Comparison of ENCODE assay signal across 16 mouse cellular contexts in genomic region chr5:125495655-125496054, GRCm38 (mm10). TPM values are rescaled to one million over a fixed set of nuclear protein-coding genes. Genes with fewer than 3 reads are reported as not detected.
A peak's percentile ranks its signal among the peaks of the same experiment; 100 is the strongest.
DNase-seq lines count a peak whose midpoint lies in the region; ATAC-seq lines count a peak whose summit lies in the region.
"Had no signal": no experiment of that assay in that cellular context is flagged by ENCODE, and none has a peak within 500 bp of the region (broad histone marks: within the 10 kb centered on the region; RNA-seq: fewer than 3 reads in every experiment).

No protein-coding gene starts in this region.

- ATAC-seq in erythroid progenitor cell, adult 5-6 weeks (replicated peaks; ENCODE audit: low FRiP score, poor library complexity, severe bottlenecking), result no peak
- ATAC-seq: CD4-positive, CD25-positive, alpha-beta regulatory T cell, adult 4 months; forebrain, embryonic 15.5 days; hindbrain, postnatal 0 days had no signal

- intact Hi-C loops in heart, postnatal 25 days (cut with DNase I), result no loop called here
- intact Hi-C loops in gastrocnemius, postnatal 14 days (cut with DNase I; ENCODE audit: low total_unique reads), result no loop called here

- peak; percentile 22 for DNase-seq in heart, adult 8-10 months (ENCODE audit: low spot score)
- no peak for DNase-seq in heart, postnatal 25 days (ENCODE audit: low spot score)
- DNase-seq in 3134 (ENCODE audit: extremely low read depth, insufficient read length, low spot score), result peak; percentile 73
- DNase-seq in adrenal gland, postnatal 14 days, result peak; percentile 44
- peak; percentile 40 for DNase-seq in gastrocnemius, postnatal 14 days
- DNase-seq in B cell, adult 2 months, result no peak
- DNase-seq: cerebellum, postnatal 14 days; lung, postnatal 10 days; right cerebral cortex, postnatal 4 days; thymus, adult 2 months had no signal

RNA-seq across cellular contexts. Expression of gene Aacs, which starts 20.0 kb away (rescaled TPM):
- 1 to 10 TPM; 2.2 to 4.3 (median 3.1) TPM for total RNA-seq in heart, adult 8-10 months (2022)
- total RNA-seq in heart, postnatal 25 days (2021), result 1 to 10 TPM; 3.0 to 4.1 TPM
- 25.4 and 27.3 TPM in 2 replicates for total RNA-seq in adrenal gland, postnatal 14 days (2021)
- 1 to 10 TPM; 2.0 to 4.6 TPM for total RNA-seq in gastrocnemius, postnatal 14 days (2021)
- total RNA-seq in erythroid progenitor cell, adult 5-6 weeks (2015; ENCODE audit: low replicate concordance), result 6.5 and 13.4 TPM in 2 replicates
- total RNA-seq in erythroid progenitor cell, adult 5-6 weeks (2017; ENCODE audit: low replicate concordance), result 1.2 and 7.1 TPM in 2 replicates

RNA-seq across cellular contexts. Expression of gene Tmem132b, which starts 35.9 kb away (rescaled TPM):
- under 1 TPM in 3 of 4 experiments, not detected in 1; 0.03 to 0.31 (median 0.03) TPM for total RNA-seq in heart, adult 8-10 months (2022)
- not detected for total RNA-seq in heart, postnatal 25 days (2021)
- 0.74 and 1.4 TPM in 2 replicates for total RNA-seq in adrenal gland, postnatal 14 days (2021)
- under 1 TPM; 0.11 to 0.18 TPM for total RNA-seq in gastrocnemius, postnatal 14 days (2021)
- total RNA-seq in erythroid progenitor cell, adult 5-6 weeks (2015; ENCODE audit: low replicate concordance), result not detected in 2 replicates
- total RNA-seq in erythroid progenitor cell, adult 5-6 weeks (2017; ENCODE audit: low replicate concordance), result not detected in 2 replicates
- total RNA-seq: heart, postnatal 36 days; MEL had no signal

RNA-seq across cellular contexts. Expression of gene Bri3bp, which starts 54.3 kb away (rescaled TPM):
- total RNA-seq in heart, adult 8-10 months (2022), result 10 to 100 TPM; 44.4 to 61.8 (median 45.5) TPM
- total RNA-seq in heart, postnatal 25 days (2021), result 10 to 100 TPM; 49.0 to 57.6 TPM
- 24.0 and 27.9 TPM in 2 replicates for total RNA-seq in adrenal gland, postnatal 14 days (2021)
- total RNA-seq in gastrocnemius, postnatal 14 days (2021), result 1 to 10 TPM; 5.3 to 6.4 TPM
- total RNA-seq in erythroid progenitor cell, adult 5-6 weeks (2015; ENCODE audit: low replicate concordance), result 5.4 and 10.5 TPM in 2 replicates
- 2.0 and 2.4 TPM in 2 replicates for total RNA-seq in erythroid progenitor cell, adult 5-6 weeks (2017; ENCODE audit: low replicate concordance)

Comparison
In these comparisons a context has a peak if more than half of its experiments do, and no peak if none do; other contexts are left out.
1. DNase-seq: peak in heart, adult 8-10 months (single experiment), 3134 (single experiment), adrenal gland, postnatal 14 days (single experiment) and gastrocnemius, postnatal 14 days (single experiment); none in heart, postnatal 25 days (single experiment) and B cell, adult 2 months (0 of 2).